Mouse (Mus musculus): ENCODE measurements around the gene Slc25a10.

- TF ChIP-seq CTCF (IDR thresholded peaks at IDR 0.05; ENCODE audit: borderline replicate concordance, insufficient read depth, low read length) (no peak), POLR2A (IDR thresholded peaks at IDR 0.05; ENCODE audit: low read depth, low read length) (no peak)
These were observed 26.4 kb downstream of the Slc25a10 start for GRCm38 (mm10) chr11:120518027-120518426.
